Mouse (Mus musculus) regulatory T cell (primary cell): ENCODE measurements around the gene Gpr150.

Experiments used
- in situ Hi-C: fragments of 300-600 bp; cut with MboI, MseI; formaldehyde crosslinking; loops from one replicate; pipeline ENCODE4 v1.15.1; 2025; ENCODE audit warnings: high pct_unique_total_duplicates

Gene Gpr150

GRCm38 (mm10) chr13:76014511-76014910 lies 42.3 kb downstream of the Gpr150 start:
- in situ Hi-C loops, result no loop called here
